Mouse (Mus musculus): ENCODE measurements around the gene Bcr. TPM values are rescaled to one million over a fixed set of nuclear protein-coding genes. Genes with fewer than 3 reads are reported as not detected.

The Bcr gene
- polyA plus RNA-seq, 1 experiment from 2014 or later: 26.4 TPM

Other genes with a start within 250 kb of the Bcr start
- gene Gnaz, start 93.4 kb upstream of the Bcr start, polyA plus RNA-seq (2014; fragmentation: Nextera tagmentation; extraction: Ambion mirVana): 59.8 and 61.2 TPM in 2 replicates
- gene Rsph14, start 28.0 kb upstream of the Bcr start, polyA plus RNA-seq (2014; fragmentation: Nextera tagmentation; extraction: Ambion mirVana): 0.33 TPM in 1 of 2 replicates, not detected in the other
- 13.9 and 18.8 TPM in 2 replicates for gene Rab36, start 23.5 kb upstream of the Bcr start, polyA plus RNA-seq (2014; fragmentation: Nextera tagmentation; extraction: Ambion mirVana)
- 22.9 and 25.5 TPM in 2 replicates for gene Specc1l, start 151.5 kb downstream of the Bcr start, polyA plus RNA-seq (2014; fragmentation: Nextera tagmentation; extraction: Ambion mirVana)